18 mouse cellular contexts compared by ENCODE assay signal in the genomic region with DNA sequence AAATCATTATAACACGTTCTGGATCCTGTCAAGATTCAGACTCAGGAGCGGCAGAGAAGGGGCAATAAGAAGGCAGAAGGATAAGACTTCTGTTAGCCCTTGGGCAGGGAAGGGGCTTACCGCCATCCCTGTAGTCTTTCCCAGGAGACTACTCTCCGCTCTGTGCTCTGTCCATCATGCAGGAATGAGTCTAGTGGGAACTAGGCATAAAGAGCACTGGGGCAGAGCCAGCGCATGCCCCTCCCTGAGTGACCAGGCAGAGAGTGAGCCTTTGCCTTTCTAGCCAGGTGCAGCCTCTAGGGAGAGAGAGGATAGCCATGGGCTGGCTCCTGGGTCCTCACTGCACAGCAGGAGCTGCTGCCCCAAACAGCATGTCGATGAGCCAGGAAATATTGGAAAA. TPM values are rescaled to one million over a fixed set of nuclear protein-coding genes. Genes with fewer than 3 reads are reported as not detected.
DNase-seq lines count a peak whose midpoint lies in the region; ATAC-seq and TF ChIP-seq lines count a peak whose summit lies in the region.
"Had no signal": no experiment of that assay in that cellular context is flagged by ENCODE, and none has a peak within 500 bp of the region (broad histone marks: within the 10 kb centered on the region; RNA-seq: fewer than 3 reads in every experiment).

No protein-coding gene starts in this region.

- no peak for DNase-seq in layer of hippocampus, adult 2 months (ENCODE audit: low spot score in 2 of 2)
- DNase-seq in layer of hippocampus, adult 11-12 months (ENCODE audit: low spot score) = no peak
- peak; percentile 45 for DNase-seq in midbrain, embryonic 14.5 days
- DNase-seq in embryo, embryonic 10.5 days (ENCODE audit: low spot score) = no peak
- no peak for DNase-seq in heart, postnatal 4 days
- DNase-seq in right cerebral cortex, postnatal 10 days (ENCODE audit: low spot score in 2 of 2) = no peak
- no peak for DNase-seq in right cerebral cortex, postnatal 14 days
- DNase-seq: adrenal gland, postnatal 14 days; cerebellum, adult 8-10 months; embryo, embryonic 11 days; kidney, adult 8-10 months had no signal

- peak; percentile 44 for ATAC-seq in hindbrain, embryonic 13.5 days (ENCODE audit: low FRiP score)
- peak; percentile 49; the same call in 1 of the 2 replicates for ATAC-seq in midbrain, embryonic 14.5 days (ENCODE audit: low FRiP score, low TSS enrichment)

- 48% methylated on average over 6 of the region's 6 CpGs for WGBS in hindbrain, embryonic 13.5 days
- WGBS in midbrain, embryonic 14.5 days = 55% methylated on average over 6 of the region's 6 CpGs

- peak overlapping the region; percentile 55 for H3K9ac ChIP-seq in hindbrain, embryonic 13.5 days
- H3K9ac ChIP-seq in midbrain, embryonic 14.5 days (replicated peaks; ENCODE audit: low read length) = 0 out of 2 replicates have a peak overlapping the region, but pooled peaks have one; percentile 1
- H3K9ac ChIP-seq: heart, embryonic 13.5 days; limb, embryonic 13.5 days had no signal

- peak overlapping the region; percentile 23; the same call in 1 of the 2 replicates for H3K4me2 ChIP-seq in hindbrain, embryonic 13.5 days
- 0 out of 2 replicates have a peak overlapping the region, but pooled peaks have one; percentile 11 for H3K4me2 ChIP-seq in midbrain, embryonic 14.5 days (ENCODE audit: low read length)
- H3K4me2 ChIP-seq: heart, embryonic 13.5 days; limb, embryonic 13.5 days had no signal

- H3K4me3 ChIP-seq in layer of hippocampus, adult 2 months = no peak overlapping the region
- H3K4me3 ChIP-seq in hindbrain, embryonic 13.5 days = no peak overlapping the region
- no peak overlapping the region for H3K4me3 ChIP-seq in midbrain, embryonic 14.5 days (replicated peaks; ENCODE audit: low read depth, low read length)
- H3K4me3 ChIP-seq: heart, embryonic 13.5 days; limb, embryonic 13.5 days had no signal

- H3K27me3 ChIP-seq in hindbrain, embryonic 13.5 days = no peaks in the 10 kb centered on the region
- no peaks in the 10 kb centered on the region for H3K27me3 ChIP-seq in midbrain, embryonic 14.5 days (ENCODE audit: control insufficient read depth, insufficient read depth, low read length)
- H3K27me3 ChIP-seq: heart, embryonic 13.5 days; limb, embryonic 13.5 days had no signal

- H3K27ac ChIP-seq in layer of hippocampus, adult 2 months = peak overlapping the region; percentile 89
- H3K27ac ChIP-seq in hindbrain, embryonic 13.5 days = peak overlapping the region; percentile 86
- peak overlapping the region; percentile 89 for H3K27ac ChIP-seq in midbrain, embryonic 14.5 days (replicated peaks; ENCODE audit: low read depth, low read length)
- H3K27ac ChIP-seq: heart, embryonic 13.5 days; limb, embryonic 13.5 days had no signal

- H3K9me3 ChIP-seq in hindbrain, embryonic 13.5 days = no peaks in the 10 kb centered on the region
- H3K9me3 ChIP-seq in midbrain, embryonic 14.5 days (ENCODE audit: control insufficient read depth, low read length) = no peaks in the 10 kb centered on the region
- H3K9me3 ChIP-seq: heart, embryonic 13.5 days; limb, embryonic 13.5 days had no signal

- peaks cover 40% of the 10 kb centered on the region for H3K4me1 ChIP-seq in hindbrain, embryonic 13.5 days (replicated peaks)
- peaks cover 19% of the 10 kb centered on the region for H3K4me1 ChIP-seq in midbrain, embryonic 14.5 days (ENCODE audit: control insufficient read depth, insufficient read depth, low read length)
- H3K4me1 ChIP-seq: limb, embryonic 13.5 days had no signal

- peaks cover 62% of the 10 kb centered on the region for H3K36me3 ChIP-seq in hindbrain, embryonic 13.5 days
- peaks cover 15% of the 10 kb centered on the region for H3K36me3 ChIP-seq in midbrain, embryonic 14.5 days (ENCODE audit: control insufficient read depth, insufficient read depth, low read length)

- TF ChIP-seq CTCF in layer of hippocampus, adult 2 months (conservative IDR thresholded peaks at IDR 0.05) = no peak

RNA-seq across cellular contexts. Expression of a gene that starts 9.0 kb away (rescaled TPM):
- 10 to 100 TPM; 76.8 to 82.2 TPM for total RNA-seq in layer of hippocampus, adult 2 months (2021)
- 3.7 and 5.3 TPM in 2 replicates for polyA plus RNA-seq in hindbrain, embryonic 13.5 days (2015; fragmentation: Nextera tagmentation; extraction: Ambion mirVana)
- 11.7 and 13.9 TPM in 2 replicates for polyA plus RNA-seq in midbrain, embryonic 14.5 days (2014; fragmentation: Nextera tagmentation; extraction: Ambion mirVana)
- total RNA-seq in heart, postnatal 4 days (2021) = not detected
- total RNA-seq: adrenal gland, postnatal 14 days had no signal
- polyA plus RNA-seq: gonadal fat pad, adult 2 months; heart, embryonic 13.5 days; limb, embryonic 13.5 days; liver, embryonic 16.5 days had no signal

RNA-seq across cellular contexts. Expression of a gene that starts 20.9 kb away (rescaled TPM):
- 10 to 100 TPM; 85.0 to 99.3 TPM for total RNA-seq in layer of hippocampus, adult 2 months (2021)
- polyA plus RNA-seq in hindbrain, embryonic 13.5 days (2015; fragmentation: Nextera tagmentation; extraction: Ambion mirVana) = 49.1 and 52.7 TPM in 2 replicates
- 48.3 and 53.6 TPM in 2 replicates for polyA plus RNA-seq in midbrain, embryonic 14.5 days (2014; fragmentation: Nextera tagmentation; extraction: Ambion mirVana)
- total RNA-seq in heart, postnatal 4 days (2021) = 10 to 100 TPM; 31.0 to 38.0 TPM

RNA-seq across cellular contexts. Expression of a gene that starts 38.5 kb away (rescaled TPM):
- not detected for total RNA-seq in layer of hippocampus, adult 2 months (2021)
- polyA plus RNA-seq in hindbrain, embryonic 13.5 days (2015; fragmentation: Nextera tagmentation; extraction: Ambion mirVana) = not detected in 2 replicates
- not detected in 2 replicates for polyA plus RNA-seq in midbrain, embryonic 14.5 days (2014; fragmentation: Nextera tagmentation; extraction: Ambion mirVana)
- not detected for total RNA-seq in heart, postnatal 4 days (2021)
- total RNA-seq: adrenal gland, postnatal 14 days; left cerebral cortex, adult 8-10 months had no signal
- polyA plus RNA-seq: gonadal fat pad, adult 2 months; heart, embryonic 13.5 days; large intestine, adult 2 months; limb, embryonic 13.5 days; liver, embryonic 16.5 days had no signal

Comparison
In these comparisons a context has a peak if more than half of its experiments do, and no peak if none do; other contexts are left out.
1. RNA of a gene that starts 9.0 kb away (total RNA-seq): 76.8 to 82.2 TPM in layer of hippocampus, adult 2 months; not detected in heart, postnatal 4 days; every median in the first group is over 10 times any median in the second.
2. Peak in every context shown above with its lines, with median percentiles within 50 percentile points of each other: H3K27ac ChIP-seq.